Mouse (Mus musculus) erythroblast, embryonic 14.5 days (primary cell): Measurements from ENCODE around the gene Echs1.

ENCODE experiments used
- GATA1 ChIP-seq: IDR thresholded peaks from 2 replicates; pipeline ENCODE4 v1.6.1; 2012; ENCODE audit warnings: low read length, inconsistent platforms, mixed read lengths
- TAL1 ChIP-seq: IDR thresholded peaks from 3 replicates; pipeline ENCODE4 v1.6.1; 2012; ENCODE audit warnings: low read length, inconsistent platforms, mixed read lengths

GRCm38 (mm10) chr7:140057413-140058407 lies 58.6 kb downstream of the Echs1 start:
- TF ChIP-seq GATA1: no peak
- no peak for TF ChIP-seq TAL1
